Mouse (Mus musculus): ENCODE measurements around the gene Ifnar1. TPM values are rescaled to one million over a fixed set of nuclear protein-coding genes. Genes with fewer than 3 reads are reported as not detected.

Gene Ifnar1
- polyA plus RNA-seq, 1 experiment from 2014 or later: 53.8 TPM

DNA sequence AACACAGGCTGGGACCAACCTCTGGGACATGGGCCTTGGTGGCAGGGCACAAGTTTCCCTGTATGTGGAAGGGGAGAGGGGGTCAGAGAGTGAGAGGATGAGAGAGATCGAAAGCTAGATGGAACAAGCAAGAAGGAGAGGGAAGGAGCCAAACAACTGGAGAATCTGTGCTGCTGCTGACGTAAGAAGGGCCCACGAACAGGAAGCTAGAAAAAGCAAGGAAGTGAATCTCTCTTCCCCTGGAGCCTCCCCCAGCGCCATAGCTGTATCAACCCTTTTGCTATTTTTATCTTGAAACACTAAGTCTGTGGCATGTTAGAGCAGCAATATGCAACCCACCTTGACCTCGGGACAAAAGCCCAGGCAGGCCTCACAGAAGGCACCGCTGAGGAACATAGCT, 53.0 kb downstream of the Ifnar1 start:
- Histone ChIP-seq H3K36me3 (ENCODE audit: control insufficient read depth, insufficient read depth, low read length) (no peaks in the 10 kb centered on the region), H3K27me3 (ENCODE audit: control insufficient read depth, insufficient read depth, low read length) (no peaks in the 10 kb centered on the region), H3K9me3 (ENCODE audit: control insufficient read depth, low read length) (no peaks in the 10 kb centered on the region), H3K4me3 (ENCODE audit: low read depth, low read length) (no peak overlapping the region), H3K27ac (ENCODE audit: low read depth, low read length) (no peak overlapping the region), H3K4me1 (ENCODE audit: control insufficient read depth, insufficient read depth, low read length) (0 out of 2 replicates have a peak, but pooled peaks cover 3% of the 10 kb centered on the region), H3K9ac (ENCODE audit: low read length) (no peak overlapping the region), H3K4me2 (no peak overlapping the region)
- ATAC-seq (ENCODE audit: low FRiP score): no peak
- 80% methylated on average over 6 of the region's 6 CpGs for WGBS
- DNase-seq (ENCODE audit: low spot score, missing footprints): peak; percentile 75

DNA sequence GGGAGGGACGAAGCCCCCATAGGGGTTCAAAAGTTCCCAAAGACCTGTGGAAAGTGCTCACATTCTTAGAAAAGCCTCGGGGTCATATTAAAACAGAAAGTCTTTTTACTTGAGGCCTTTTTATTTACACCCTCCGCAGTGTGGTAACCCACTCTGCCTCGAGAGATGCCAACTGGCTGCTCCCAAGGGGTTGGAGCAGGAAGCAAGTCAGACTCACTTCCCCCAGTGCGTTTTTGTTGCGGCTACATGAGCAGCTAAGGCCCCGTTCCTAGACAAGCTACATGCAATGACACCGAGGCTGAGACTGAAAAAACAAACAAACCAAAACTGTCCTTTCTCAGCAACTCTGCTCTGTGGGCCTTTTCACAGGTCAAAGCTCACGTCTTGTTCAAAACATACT, 53.5 kb downstream of the Ifnar1 start:
- DNase-seq (ENCODE audit: low spot score, missing footprints): peak; percentile 31
- no peaks in the 10 kb centered on the region for H3K9me3 ChIP-seq (ENCODE audit: control insufficient read depth, low read length)
- H3K9ac ChIP-seq (ENCODE audit: low read length): no peak overlapping the region
- H3K27ac ChIP-seq (ENCODE audit: low read depth, low read length): no peak overlapping the region
- no peaks in the 10 kb centered on the region for H3K27me3 ChIP-seq (ENCODE audit: control insufficient read depth, insufficient read depth, low read length)
- H3K4me1 ChIP-seq (ENCODE audit: control insufficient read depth, insufficient read depth, low read length): 0 out of 2 replicates have a peak, but pooled peaks cover 3% of the 10 kb centered on the region
- ATAC-seq (ENCODE audit: low FRiP score): no peak
- 79% methylated on average over 9 of the region's 9 CpGs for WGBS
- H3K4me2 ChIP-seq: no peak overlapping the region
- no peak overlapping the region for H3K4me3 ChIP-seq (ENCODE audit: low read depth, low read length)
- no peaks in the 10 kb centered on the region for H3K36me3 ChIP-seq (ENCODE audit: control insufficient read depth, insufficient read depth, low read length)

DNA sequence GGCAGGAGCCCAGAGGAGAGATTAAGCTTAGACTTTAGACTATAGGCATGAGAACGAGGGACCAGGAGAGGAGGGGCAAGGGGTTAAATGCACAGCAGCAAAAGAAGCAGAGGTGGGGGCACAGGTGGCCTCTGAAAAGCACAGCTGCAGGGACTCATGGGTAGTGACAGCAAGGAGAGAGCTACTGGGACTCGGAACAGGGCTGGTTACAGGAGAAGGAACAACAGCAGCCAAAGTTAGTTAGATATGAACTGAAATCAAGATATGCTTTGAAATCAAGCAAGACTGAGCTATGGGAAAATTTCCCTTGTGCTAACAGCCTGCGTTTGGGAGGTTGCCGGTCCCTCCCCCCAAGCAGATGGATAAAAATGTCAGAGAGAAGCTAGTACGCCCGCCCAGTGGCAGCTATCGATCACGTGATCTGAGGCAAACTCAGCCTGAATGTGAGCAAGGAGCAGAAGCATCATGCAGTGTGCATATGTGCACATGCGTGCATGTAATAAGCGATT, 56.6 kb downstream of the Ifnar1 start:
- Histone ChIP-seq H3K9me3 (ENCODE audit: control insufficient read depth, low read length) (no peaks in the 10 kb centered on the region), H3K4me1 (ENCODE audit: control insufficient read depth, insufficient read depth, low read length) (peaks cover 3% of the 10 kb centered on the region; the same call in 1 of the 2 replicates), H3K36me3 (ENCODE audit: control insufficient read depth, insufficient read depth, low read length) (no peaks in the 10 kb centered on the region), H3K4me2 (peak overlapping the region; percentile 12; the same call in 1 of the 2 replicates), H3K27ac (ENCODE audit: low read depth, low read length) (no peak overlapping the region), H3K9ac (ENCODE audit: low read length) (no peak overlapping the region), H3K27me3 (ENCODE audit: control insufficient read depth, insufficient read depth, low read length) (no peaks in the 10 kb centered on the region), H3K4me3 (ENCODE audit: low read depth, low read length) (no peak overlapping the region)
- ATAC-seq (ENCODE audit: low FRiP score) (no peak), DNase-seq (ENCODE audit: low spot score, missing footprints) (peak; percentile 85)
- 35% methylated on average over 10 of the region's 10 CpGs for WGBS

- Histone ChIP-seq H3K9ac (ENCODE audit: low read length) (no peak overlapping the region), H3K9me3 (ENCODE audit: control insufficient read depth, low read length) (no peaks in the 10 kb centered on the region), H3K27me3 (ENCODE audit: control insufficient read depth, insufficient read depth, low read length) (no peaks in the 10 kb centered on the region), H3K27ac (ENCODE audit: low read depth, low read length) (no peak overlapping the region), H3K4me2 (no peak overlapping the region), H3K4me1 (ENCODE audit: control insufficient read depth, insufficient read depth, low read length) (peaks cover 3% of the 10 kb centered on the region; the same call in 1 of the 2 replicates), H3K4me3 (ENCODE audit: low read depth, low read length) (no peak overlapping the region), H3K36me3 (ENCODE audit: control insufficient read depth, insufficient read depth, low read length) (no peaks in the 10 kb centered on the region)
- DNase-seq (ENCODE audit: low spot score, missing footprints): peak; percentile 12
- WGBS: 90% methylated on average over 1 of the region's 1 CpGs
- ATAC-seq (ENCODE audit: low FRiP score): no peak
Observed at GRCm38 (mm10) chr16:91543619-91544018, 58.6 kb downstream of the Ifnar1 start.

- WGBS: 77% methylated on average over 10 of the region's 10 CpGs
- ATAC-seq (ENCODE audit: low FRiP score): no peak
Observed at GRCm38 (mm10) chr16:91545597-91546281, 60.7 kb downstream of the Ifnar1 start.

DNA sequence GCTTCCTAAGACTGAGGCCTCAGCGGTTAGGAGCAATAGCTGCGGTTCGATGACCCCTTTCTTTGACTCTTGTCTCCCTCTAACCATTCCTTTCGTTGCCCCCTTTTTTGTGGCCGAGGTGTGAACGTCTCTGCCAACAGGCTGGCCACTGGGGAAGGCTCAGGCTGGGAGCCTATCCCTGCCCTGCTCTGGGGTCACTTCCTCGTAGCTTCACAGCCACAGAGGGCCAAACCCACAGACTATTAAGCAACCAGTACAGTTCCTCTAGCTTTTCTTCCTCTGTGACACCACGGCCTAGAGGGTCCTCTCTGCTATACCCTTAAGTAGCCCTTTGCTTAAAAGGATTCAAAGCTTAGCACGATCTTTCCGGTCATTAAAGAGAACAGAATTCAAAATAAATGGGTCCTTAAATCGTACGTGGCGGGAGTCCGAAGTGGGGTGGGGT, 61.4 kb downstream of the Ifnar1 start:
- ATAC-seq (ENCODE audit: low FRiP score) (peak; percentile 49), DNase-seq (ENCODE audit: low spot score, missing footprints) (no peak)
- H3K9me3 ChIP-seq (ENCODE audit: control insufficient read depth, low read length): no peaks in the 10 kb centered on the region
- H3K27me3 ChIP-seq (ENCODE audit: control insufficient read depth, insufficient read depth, low read length): no peaks in the 10 kb centered on the region
- peak overlapping the region; percentile 94 for H3K4me2 ChIP-seq
- no peaks in the 10 kb centered on the region for H3K36me3 ChIP-seq (ENCODE audit: control insufficient read depth, insufficient read depth, low read length)
- peak overlapping the region; percentile 94 for H3K9ac ChIP-seq (ENCODE audit: low read length)
- peak overlapping the region; percentile 80 for H3K4me3 ChIP-seq (ENCODE audit: low read depth, low read length)
- 16% methylated on average over 14 of the region's 14 CpGs for WGBS
- H3K27ac ChIP-seq (ENCODE audit: low read depth, low read length): no peak overlapping the region
- H3K4me1 ChIP-seq (ENCODE audit: control insufficient read depth, insufficient read depth, low read length): peaks cover 1% of the 10 kb centered on the region; the same call in 1 of the 2 replicates

More at GRCm38 (mm10) chr16:91545597-91546281, 60.7 kb downstream of the Ifnar1 start:
- no peak overlapping the region for H3K4me2 ChIP-seq
- H3K27ac ChIP-seq (ENCODE audit: low read depth, low read length): no peak overlapping the region
- H3K9me3 ChIP-seq (ENCODE audit: control insufficient read depth, low read length): no peaks in the 10 kb centered on the region
- peak; percentile 79 for DNase-seq (ENCODE audit: low spot score, missing footprints)
- no peak overlapping the region for H3K4me3 ChIP-seq (ENCODE audit: low read depth, low read length)
- H3K9ac ChIP-seq (ENCODE audit: low read length): no peak overlapping the region
- no peaks in the 10 kb centered on the region for H3K36me3 ChIP-seq (ENCODE audit: control insufficient read depth, insufficient read depth, low read length)
- peaks cover 3% of the 10 kb centered on the region; the same call in 1 of the 2 replicates for H3K4me1 ChIP-seq (ENCODE audit: control insufficient read depth, insufficient read depth, low read length)
- no peaks in the 10 kb centered on the region for H3K27me3 ChIP-seq (ENCODE audit: control insufficient read depth, insufficient read depth, low read length)

- WGBS: 1% methylated on average over 56 of the region's 74 CpGs
- peak; percentile 93 for DNase-seq (ENCODE audit: low spot score, missing footprints)
- ATAC-seq (ENCODE audit: low FRiP score): peak; percentile 88
- Histone ChIP-seq H3K4me1 (ENCODE audit: control insufficient read depth, insufficient read depth, low read length) (peaks cover 2% of the 10 kb centered on the region; the same call in 1 of the 2 replicates), H3K27me3 (ENCODE audit: control insufficient read depth, insufficient read depth, low read length) (no peaks in the 10 kb centered on the region), H3K9ac (ENCODE audit: low read length) (peak within 1 kb of the TSS; percentile 94), H3K27ac (ENCODE audit: low read depth, low read length) (no peak within 1 kb of the TSS), H3K4me2 (peak within 1 kb of the TSS; percentile 94), H3K36me3 (ENCODE audit: control insufficient read depth, insufficient read depth, low read length) (no peaks in the 10 kb centered on the region), H3K9me3 (ENCODE audit: control insufficient read depth, low read length) (no peaks in the 10 kb centered on the region), H3K4me3 (ENCODE audit: low read depth, low read length) (peak within 1 kb of the TSS; percentile 80)
Observed at GRCm38 (mm10) chr16:91546836-91547741, 62.1 kb downstream of the Ifnar1 start, which contains the start of gene Ifngr2. TSS of gene Ifngr2 (plus strand) at chr16:91547072.

- H3K27me3 ChIP-seq (ENCODE audit: control insufficient read depth, insufficient read depth, low read length): no peaks in the 10 kb centered on the region
- peak overlapping the region; percentile 80 for H3K4me3 ChIP-seq (ENCODE audit: low read depth, low read length)
- no peak overlapping the region for H3K27ac ChIP-seq (ENCODE audit: low read depth, low read length)
- ATAC-seq (ENCODE audit: low FRiP score): no peak
- no peaks in the 10 kb centered on the region for H3K9me3 ChIP-seq (ENCODE audit: control insufficient read depth, low read length)
- DNase-seq (ENCODE audit: low spot score, missing footprints): no peak
- H3K4me2 ChIP-seq: peak overlapping the region; percentile 94; the same call in 1 of the 2 replicates
- 67% methylated on average over 5 of the region's 5 CpGs for WGBS
- no peaks in the 10 kb centered on the region for H3K36me3 ChIP-seq (ENCODE audit: control insufficient read depth, insufficient read depth, low read length)
- peaks cover 2% of the 10 kb centered on the region; the same call in 1 of the 2 replicates for H3K4me1 ChIP-seq (ENCODE audit: control insufficient read depth, insufficient read depth, low read length)
- H3K9ac ChIP-seq (ENCODE audit: low read length): no peak overlapping the region
Observed at GRCm38 (mm10) chr16:91547974-91548373, 62.9 kb downstream of the Ifnar1 start.

All from midbrain, embryonic 11.5 days (tissue).